Mouse (Mus musculus) lung, adult 2 months (tissue): ENCODE data around the gene Foxn3.

Source experiments
- CTCF ChIP-seq: fragments of 200-500 bp; IDR thresholded peaks from 2 replicates; pipeline ENCODE4 v1.5.1; 2011; ENCODE audit warnings: mild to moderate bottlenecking, low read length, control low read depth; ENCODE audit not compliant: insufficient read depth
- POLR2A ChIP-seq: fragments of 200-500 bp; IDR thresholded peaks from 2 replicates; pipeline ENCODE4 v1.6.1; 2011; ENCODE audit warnings: low read depth, mild to moderate bottlenecking, control low read depth, low read length, borderline replicate concordance; ENCODE audit errors: extremely low read depth

DNA sequence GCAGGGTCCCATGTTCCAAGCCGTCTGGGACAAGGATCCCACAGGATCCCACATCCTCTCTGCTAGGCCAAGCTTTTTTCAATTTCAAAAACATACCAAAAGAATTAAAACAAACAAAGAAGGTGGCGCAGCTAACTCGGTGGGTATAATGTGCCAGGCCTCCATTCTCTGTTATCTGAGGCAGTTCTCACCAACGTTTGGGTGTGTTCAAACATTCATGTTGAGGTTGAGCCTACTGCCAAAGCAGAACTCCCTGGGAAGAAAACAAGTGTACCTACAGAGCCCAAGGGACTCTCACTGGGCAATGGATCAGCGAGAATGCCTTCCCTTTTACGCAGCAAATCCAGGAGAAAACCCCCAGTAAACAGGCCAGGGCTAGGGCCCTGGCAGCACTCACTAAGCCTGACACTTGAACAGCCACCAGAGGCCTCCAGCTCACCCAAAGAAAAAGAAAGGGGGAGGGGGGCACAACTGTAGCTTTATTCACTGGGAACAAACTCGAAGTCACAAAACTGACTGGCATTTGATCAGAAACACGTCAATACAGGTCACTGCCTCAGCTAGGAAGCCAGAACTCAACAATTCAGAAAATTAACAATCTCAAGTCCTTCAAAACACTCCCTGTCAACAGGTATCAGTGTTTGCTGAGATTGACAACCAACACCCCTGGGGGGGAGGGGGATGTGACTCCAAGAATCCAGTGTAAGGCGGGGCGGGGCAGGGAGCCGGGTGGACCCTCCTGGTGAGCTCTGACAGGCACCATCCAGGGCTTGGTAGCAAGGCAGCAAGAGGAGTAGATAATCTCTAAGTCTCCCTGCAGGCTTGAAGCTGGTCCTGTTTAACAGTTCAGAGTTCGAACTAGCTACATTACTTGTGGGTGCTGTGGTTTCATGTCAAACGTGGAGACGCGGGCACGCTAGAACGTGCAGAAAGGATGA is 177.2 kb downstream of the Foxn3 start:
- TF ChIP-seq POLR2A, result no peak
- no peak for TF ChIP-seq CTCF
